Mouse (Mus musculus) limb, embryonic 11.5 days (tissue): ENCODE measurements at regions not wholly inside any gene's neighbourhood (a gene's known extent, or its start where the extent isn't known, plus 50 kb on each side); places are given as distances from the start of the nearest gene placed in this dataset.

Experiments used
- ATAC-seq: fragments of 200-750 bp; cut with Nextera tagmentation; 2 replicates; pipeline ENCODE4 v1.8.0; 2017; ENCODE audit warnings: low read depth; ENCODE audit not compliant: insufficient number of reproducible peaks, low FRiP score, low TSS enrichment
- DNase-seq: peaks from one replicate; pipeline ENCODE4 v3.0.0-alpha.2; 2015; ENCODE audit warnings: low spot score
- H3K27ac ChIP-seq: fragments of 300-500 bp; sonication (generic); replicated peaks from 2 replicates; pipeline ENCODE4 v1.5.1; 2014; ENCODE audit warnings: low read depth, mild to moderate bottlenecking, low read length
- H3K27me3 ChIP-seq: fragments of 300-500 bp; sonication (generic); 2 replicates; pipeline ENCODE4 v1.6.1; 2014; ENCODE audit warnings: mild to moderate bottlenecking, low read length, mixed read lengths; ENCODE audit not compliant: control insufficient read depth, insufficient read depth
- H3K36me3 ChIP-seq: fragments of 300-500 bp; sonication (generic); 2 replicates; pipeline ENCODE4 v1.6.1; 2014; ENCODE audit warnings: mild to moderate bottlenecking, low read length, moderate library complexity, mixed read lengths; ENCODE audit not compliant: control insufficient read depth, insufficient read depth
- H3K4me1 ChIP-seq: fragments of 300-500 bp; sonication (generic); 2 replicates; pipeline ENCODE4 v1.6.1; 2014; ENCODE audit warnings: low read length, mixed read lengths; ENCODE audit not compliant: control insufficient read depth, insufficient read depth
- H3K4me2 ChIP-seq: fragments of 300-500 bp; sonication (generic); 2 replicates; pipeline ENCODE4 v1.6.1; 2014; ENCODE audit warnings: low read depth, mild to moderate bottlenecking, moderate library complexity; ENCODE audit not compliant: severe bottlenecking
- H3K4me3 ChIP-seq: fragments of 300-500 bp; sonication (generic); 2 replicates; pipeline ENCODE4 v1.5.1; 2014; ENCODE audit warnings: low read depth, low read length
- H3K9ac ChIP-seq: fragments of 300-500 bp; sonication (generic); 2 replicates; pipeline ENCODE4 v1.6.1; 2014; ENCODE audit warnings: mild to moderate bottlenecking, low read length
- H3K9me3 ChIP-seq: fragments of 300-500 bp; sonication (generic); 2 replicates; pipeline ENCODE4 v1.6.1; 2016; ENCODE audit warnings: low read length; ENCODE audit not compliant: control insufficient read depth
- WGBS: fragments of 180-500 bp; shearing (Covaris S2); extraction: QIAGEN DNeasy Blood & Tissue Kit; methylation state at CpG from one replicate; pipeline ENCODE4 v1.1.7; 2014; 5-methylcytosine and 5-hydroxymethylcytosine counted together

DNA sequence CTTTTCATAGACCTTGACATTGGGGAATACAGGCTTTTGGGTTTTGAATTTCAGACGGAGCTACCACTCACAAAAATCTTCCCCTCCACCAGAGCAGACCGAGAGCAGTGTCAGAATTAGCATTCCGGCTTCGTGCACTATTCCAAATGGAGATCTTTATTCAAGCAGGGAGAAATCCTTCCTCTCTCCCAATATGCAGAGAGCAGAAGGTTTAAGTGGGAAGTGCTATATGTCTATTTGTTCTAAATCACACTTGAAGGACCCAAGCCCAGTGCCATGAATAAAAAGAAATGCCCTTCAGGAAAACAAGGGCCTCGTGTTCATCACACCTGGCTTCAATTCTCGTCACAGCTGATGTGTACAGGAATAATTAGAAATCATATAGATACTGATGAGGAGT is 426.3 kb downstream of the Gbe1 start:
- Histone ChIP-seq H3K36me3 (no peaks in the 10 kb centered on the region), H3K27ac (no peak overlapping the region), H3K4me2 (no peak overlapping the region), H3K27me3 (no peaks in the 10 kb centered on the region), H3K4me3 (no peak overlapping the region), H3K4me1 (no peaks in the 10 kb centered on the region), H3K9me3 (no peaks in the 10 kb centered on the region), H3K9ac (no peak overlapping the region)
- 71% methylated on average over 6 of the region's 6 CpGs for WGBS
- DNase-seq (no peak), ATAC-seq (no peak)

DNA sequence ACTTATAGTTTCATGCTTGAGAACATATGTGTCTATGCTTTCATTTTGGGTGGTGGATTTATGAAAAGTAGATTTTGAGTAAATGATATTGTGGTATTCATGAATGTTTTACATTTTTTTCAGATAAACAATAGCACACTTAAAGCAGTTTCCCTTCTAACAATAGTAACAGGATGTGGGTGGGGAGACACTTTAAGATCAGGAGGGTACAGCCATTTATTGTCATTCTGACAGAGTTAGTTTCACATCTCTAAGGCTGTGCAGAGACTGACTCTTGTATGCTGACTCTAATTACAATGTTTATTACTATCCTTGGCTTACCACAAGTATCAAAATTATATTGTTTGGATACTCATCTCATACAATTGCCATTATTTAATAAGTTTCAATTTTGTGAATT is 440.5 kb downstream of the Gbe1 start:
- Histone ChIP-seq H3K4me3 (no peak overlapping the region), H3K4me2 (no peak overlapping the region), H3K9me3 (no peaks in the 10 kb centered on the region), H3K9ac (no peak overlapping the region), H3K27ac (no peak overlapping the region), H3K4me1 (no peaks in the 10 kb centered on the region), H3K27me3 (no peaks in the 10 kb centered on the region), H3K36me3 (no peaks in the 10 kb centered on the region)
- ATAC-seq, result no peak
- DNase-seq, result no peak

DNA sequence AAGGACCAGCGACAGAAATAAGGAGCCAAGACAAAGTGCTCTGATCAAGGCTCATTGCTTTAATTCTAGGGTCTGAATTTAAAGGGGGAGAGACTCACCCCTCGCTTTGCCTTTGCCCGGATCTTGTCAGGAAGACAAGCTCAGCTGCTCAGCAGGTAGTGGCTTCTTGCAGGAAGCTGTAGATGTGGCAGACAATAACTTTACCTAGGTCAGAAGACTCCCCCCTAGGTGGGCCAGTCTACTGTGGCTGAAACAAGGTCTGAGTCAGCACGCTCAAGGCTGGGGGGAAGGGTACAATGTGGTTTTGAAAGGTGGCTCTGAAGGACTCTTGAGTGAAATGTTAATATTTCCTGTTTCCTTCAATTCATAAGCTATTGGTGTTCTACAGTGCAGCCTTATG is 484.3 kb downstream of the Gbe1 start:
- ATAC-seq (no peak), DNase-seq (no peak)
- 73% methylated on average over 4 of the region's 4 CpGs for WGBS
- no peak overlapping the region for H3K27ac ChIP-seq
- H3K4me3 ChIP-seq, result no peak overlapping the region
- no peak overlapping the region for H3K9ac ChIP-seq
- H3K9me3 ChIP-seq, result no peaks in the 10 kb centered on the region
- no peaks in the 10 kb centered on the region for H3K36me3 ChIP-seq
- H3K4me2 ChIP-seq, result no peak overlapping the region
- no peaks in the 10 kb centered on the region for H3K4me1 ChIP-seq
- no peaks in the 10 kb centered on the region for H3K27me3 ChIP-seq

DNA sequence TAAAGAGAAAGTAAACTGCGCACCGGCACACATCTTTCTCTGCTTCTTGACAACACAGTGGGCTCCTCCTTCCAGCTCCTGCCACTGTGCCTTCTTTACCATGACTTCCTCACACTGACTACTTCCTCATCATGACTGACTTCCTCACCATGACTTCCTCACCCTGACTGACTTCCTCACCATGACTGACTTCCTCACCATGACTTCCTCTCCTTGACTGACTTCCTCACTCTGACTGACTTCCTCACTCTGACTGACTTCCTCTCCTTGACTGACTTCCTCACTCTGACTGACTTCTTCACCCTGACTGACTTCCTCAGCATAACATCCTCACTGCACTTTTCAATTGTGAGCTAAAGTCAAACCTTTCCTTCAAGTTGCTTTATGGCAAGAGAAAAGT is 489.8 kb downstream of the Gbe1 start:
- no peak overlapping the region for H3K4me3 ChIP-seq
- DNase-seq, result no peak
- no peaks in the 10 kb centered on the region for H3K36me3 ChIP-seq
- no peaks in the 10 kb centered on the region for H3K4me1 ChIP-seq
- no peaks in the 10 kb centered on the region for H3K9me3 ChIP-seq
- ATAC-seq, result no peak
- 80% methylated on average over 2 of the region's 2 CpGs for WGBS
- H3K27me3 ChIP-seq, result no peaks in the 10 kb centered on the region
- no peak overlapping the region for H3K9ac ChIP-seq
- no peak overlapping the region for H3K27ac ChIP-seq
- H3K4me2 ChIP-seq, result no peak overlapping the region

- no peaks in the 10 kb centered on the region for H3K9me3 ChIP-seq
- no peak overlapping the region for H3K4me2 ChIP-seq
- no peak for DNase-seq
- no peak overlapping the region for H3K9ac ChIP-seq
- H3K27ac ChIP-seq, result no peak overlapping the region
- no peaks in the 10 kb centered on the region for H3K27me3 ChIP-seq
- no peak for ATAC-seq
- H3K4me3 ChIP-seq, result no peak overlapping the region
- H3K4me1 ChIP-seq, result no peaks in the 10 kb centered on the region
- no peaks in the 10 kb centered on the region for H3K36me3 ChIP-seq
- 92% methylated on average over 10 of the region's 10 CpGs for WGBS
These were observed 512.2 kb downstream of the Gbe1 start for GRCm38 (mm10) chr16:70825910-70826309.

DNA sequence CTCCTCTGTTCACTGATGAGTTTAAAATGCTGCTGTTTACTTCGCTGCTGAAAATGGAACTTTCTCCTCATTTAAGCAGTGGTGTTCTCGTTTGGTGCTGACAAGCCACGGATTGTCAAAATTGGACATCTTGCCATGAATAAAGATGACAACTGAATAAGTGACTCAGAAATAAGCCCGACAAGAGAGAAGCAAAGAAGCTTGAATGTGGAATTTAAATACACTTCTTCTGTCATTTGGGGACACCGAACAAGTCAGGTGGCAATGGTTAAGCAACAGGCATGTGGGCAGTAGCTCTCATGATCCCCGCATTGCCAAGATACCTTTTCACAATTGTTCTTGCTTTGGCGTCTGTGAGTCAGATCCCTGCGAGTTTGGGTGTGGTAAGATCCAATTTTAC is 521.3 kb downstream of the Gbe1 start:
- Histone ChIP-seq H3K4me1 (no peaks in the 10 kb centered on the region), H3K9ac (no peak overlapping the region), H3K27ac (no peak overlapping the region), H3K27me3 (no peaks in the 10 kb centered on the region), H3K4me2 (no peak overlapping the region), H3K4me3 (no peak overlapping the region), H3K36me3 (no peaks in the 10 kb centered on the region), H3K9me3 (no peaks in the 10 kb centered on the region)
- ATAC-seq (no peak), DNase-seq (no peak)
- 86% methylated on average over 8 of the region's 8 CpGs for WGBS

GRCm38 (mm10) chr16:70838139-70838538 is 524.4 kb downstream of the Gbe1 start:
- 83% methylated on average over 1 of the region's 1 CpGs for WGBS
- Histone ChIP-seq H3K4me3 (no peak overlapping the region), H3K27ac (no peak overlapping the region), H3K4me2 (no peak overlapping the region), H3K9ac (no peak overlapping the region), H3K9me3 (no peaks in the 10 kb centered on the region), H3K36me3 (no peaks in the 10 kb centered on the region), H3K27me3 (no peaks in the 10 kb centered on the region), H3K4me1 (no peaks in the 10 kb centered on the region)
- ATAC-seq (no peak), DNase-seq (no peak)

DNA sequence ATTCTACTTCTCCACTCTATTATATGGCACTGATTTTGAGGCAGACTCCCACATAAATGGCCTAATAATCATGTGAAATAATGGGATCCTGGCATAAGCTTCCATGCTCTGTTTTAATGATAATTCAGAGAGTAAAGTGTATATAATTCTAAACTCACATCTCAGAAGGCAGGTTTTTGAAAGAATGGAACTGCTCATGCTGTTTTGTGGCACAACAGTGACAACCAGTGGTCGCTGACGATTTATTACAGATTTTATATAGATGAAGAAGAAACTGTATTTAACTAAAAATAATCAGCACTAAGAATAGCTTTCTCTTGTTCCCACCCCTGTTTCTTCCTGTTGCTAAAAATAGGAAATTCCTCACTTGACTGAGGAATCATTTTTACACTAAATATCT is 554.5 kb downstream of the Gbe1 start:
- Histone ChIP-seq H3K9ac (no peak overlapping the region), H3K4me1 (no peaks in the 10 kb centered on the region), H3K27me3 (no peaks in the 10 kb centered on the region), H3K36me3 (no peaks in the 10 kb centered on the region), H3K9me3 (no peaks in the 10 kb centered on the region), H3K4me2 (no peak overlapping the region), H3K4me3 (no peak overlapping the region), H3K27ac (no peak overlapping the region)
- WGBS, result 76% methylated on average over 2 of the region's 2 CpGs
- DNase-seq (no peak), ATAC-seq (no peak)

DNA sequence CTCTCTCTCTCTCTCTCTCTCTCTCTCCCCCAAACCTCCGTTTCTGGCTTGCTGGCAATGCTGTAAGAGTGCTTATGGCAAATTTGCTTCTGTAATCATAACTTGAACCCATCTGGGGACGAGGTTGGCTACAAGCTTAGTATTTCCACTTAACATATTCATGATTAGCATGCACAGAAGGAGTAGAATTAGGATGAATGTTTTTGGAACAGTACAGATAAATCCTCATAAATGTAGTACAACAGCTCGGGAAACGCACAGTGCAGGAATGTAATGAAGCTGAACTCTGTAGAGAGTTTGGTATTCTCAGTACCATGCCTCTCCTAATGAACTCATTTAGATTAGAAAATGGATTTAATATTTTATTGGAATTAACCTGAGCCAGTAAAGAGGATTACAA is 555.5 kb downstream of the Gbe1 start:
- Histone ChIP-seq H3K4me1 (no peaks in the 10 kb centered on the region), H3K36me3 (no peaks in the 10 kb centered on the region), H3K27ac (no peak overlapping the region), H3K9me3 (no peaks in the 10 kb centered on the region), H3K27me3 (no peaks in the 10 kb centered on the region), H3K4me3 (no peak overlapping the region), H3K9ac (no peak overlapping the region), H3K4me2 (no peak overlapping the region)
- WGBS, result 79% methylated on average over 4 of the region's 4 CpGs
- ATAC-seq, result no peak
- no peak for DNase-seq
